Mouse (Mus musculus): ENCODE results near the gene Ahnak2. TPM values are rescaled to one million over a fixed set of nuclear protein-coding genes. Genes with fewer than 3 reads are reported as not detected.

Ahnak2 gene
- polyA plus RNA-seq (2014; fragmentation: Illumina TruSeq; extraction: RNeasy Lipid Tissue Mini Kit (QIAGEN cat#74804); ENCODE audit: low read depth, low replicate concordance) = 10.2 TPM

DNA sequence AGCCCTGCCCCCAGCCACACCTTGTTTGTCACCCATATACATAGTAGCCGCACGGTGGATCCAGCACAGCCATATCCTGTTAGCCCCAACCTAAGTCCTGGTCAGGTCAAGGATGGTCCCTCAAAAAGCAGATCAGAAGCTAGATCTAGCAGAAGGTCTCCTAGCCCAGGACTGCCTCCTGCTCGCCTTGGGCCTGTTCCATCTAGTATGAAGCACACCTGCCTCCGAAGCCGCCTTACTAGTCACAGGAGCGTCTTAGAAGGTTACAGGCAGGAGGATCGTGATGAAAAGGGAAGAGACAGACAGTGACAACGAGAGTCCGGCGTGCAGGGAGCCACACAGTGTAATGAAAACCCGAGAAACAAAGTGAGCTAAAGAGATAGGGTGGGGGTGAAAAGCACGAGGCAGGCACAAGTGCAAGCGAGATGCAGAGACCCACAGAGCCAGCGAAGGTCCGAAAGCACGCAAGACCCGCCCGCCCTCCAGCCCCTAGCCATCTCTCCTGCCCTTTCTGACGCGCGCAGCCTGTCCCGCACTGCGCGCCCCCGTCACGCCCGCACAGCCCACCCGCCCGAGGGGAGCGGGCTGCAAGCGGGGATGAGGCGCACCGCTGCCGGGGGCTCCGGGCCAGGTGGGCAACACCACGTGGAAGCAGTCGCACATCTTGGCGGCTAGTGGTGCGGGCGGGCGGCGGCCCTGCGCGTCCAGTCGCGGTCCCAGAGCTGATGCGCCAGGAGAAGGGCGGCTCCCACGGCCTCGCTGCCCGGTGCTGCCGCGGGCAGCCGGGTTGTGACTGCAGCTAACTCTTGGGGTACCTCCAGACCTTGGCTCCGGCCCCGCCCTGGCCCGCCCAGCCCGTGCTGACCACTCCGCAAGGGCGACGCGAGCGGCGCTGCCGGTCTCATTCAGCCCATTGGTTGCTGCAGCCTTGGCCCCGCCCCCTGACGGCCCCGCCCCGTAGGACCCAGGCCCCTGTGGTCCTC, at the start of gene Ahnak2:
Gene Ahnak2 (minus strand): TSS at position 794 of the 983 bp plus-strand sequence.

DNA sequence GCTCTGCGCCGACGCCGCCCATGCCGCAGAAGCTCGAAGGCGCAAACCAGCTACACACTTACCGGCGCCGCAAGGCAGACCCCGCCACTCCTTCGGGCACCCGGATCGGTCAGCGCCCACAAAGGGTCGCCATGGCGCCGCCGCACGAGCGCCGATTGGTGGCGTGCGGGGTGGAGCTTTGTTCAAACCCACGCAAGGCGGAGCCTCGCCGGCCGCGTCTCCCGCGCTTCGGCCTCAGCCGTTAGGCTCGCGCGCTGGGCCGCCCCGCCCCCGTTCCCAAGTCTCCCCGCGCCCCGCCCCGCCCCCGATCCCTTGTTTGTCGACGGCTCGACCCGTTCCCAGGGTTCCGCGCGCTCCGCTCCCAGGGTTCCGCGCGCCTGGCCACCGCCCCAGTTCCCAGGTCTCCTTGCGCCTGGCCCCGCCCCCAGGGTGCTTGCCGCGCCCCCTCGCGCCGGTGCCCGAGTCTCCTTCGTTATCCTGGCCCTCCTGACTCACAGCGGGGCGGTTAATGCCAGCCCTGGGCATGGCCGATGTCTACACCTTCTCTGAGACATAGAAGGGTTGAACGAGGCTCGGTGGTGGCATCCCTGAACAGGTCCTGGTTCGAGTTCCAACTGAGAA, 26.9 kb upstream of the Ahnak2 start, which contains the start of gene Cdca4:
Gene Cdca4 (minus strand): TSS at position 180 of the 621 bp plus-strand sequence.

DNA sequence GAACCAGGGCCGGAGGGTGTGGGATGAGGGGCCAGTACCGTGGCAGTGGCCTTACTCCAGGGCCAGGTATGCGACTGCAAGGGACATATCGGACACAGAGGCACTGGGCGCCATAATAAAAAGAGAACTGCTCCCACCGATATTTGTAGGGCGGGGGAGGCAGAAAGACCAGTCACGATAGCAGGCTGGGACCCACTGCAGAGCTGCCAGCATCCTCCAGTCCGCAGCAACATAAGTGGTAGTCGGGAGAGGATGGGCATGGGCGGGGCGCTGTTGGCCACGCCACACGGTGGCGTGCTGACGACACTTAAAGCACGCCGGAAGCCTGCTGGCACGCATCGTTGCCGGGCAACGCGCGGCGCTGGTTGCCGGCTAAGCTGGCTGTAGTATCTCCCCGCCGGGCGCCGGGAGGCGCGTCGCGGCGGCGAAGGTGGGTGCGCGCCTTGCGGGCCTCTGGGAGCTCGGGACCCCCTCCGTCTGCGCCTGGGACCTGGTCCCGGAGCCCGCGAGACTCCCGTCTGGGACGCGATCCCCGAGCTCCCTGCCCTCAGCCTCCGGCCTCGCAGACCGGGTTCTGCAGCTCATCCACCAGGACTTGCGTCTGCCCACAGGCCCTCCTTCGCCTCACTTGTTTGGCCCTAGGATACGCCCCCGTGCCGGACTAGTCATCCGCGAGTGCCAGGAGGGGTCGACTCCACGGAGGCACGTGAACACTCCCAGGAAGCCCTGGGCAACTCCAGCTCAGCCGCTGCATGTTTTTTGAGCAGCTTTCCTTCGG, 6.3 kb upstream of the Ahnak2 start, which contains the start of gene Clba1:
Gene Clba1 (plus strand): TSS at position 351 of the 778 bp plus-strand sequence.

DNA sequence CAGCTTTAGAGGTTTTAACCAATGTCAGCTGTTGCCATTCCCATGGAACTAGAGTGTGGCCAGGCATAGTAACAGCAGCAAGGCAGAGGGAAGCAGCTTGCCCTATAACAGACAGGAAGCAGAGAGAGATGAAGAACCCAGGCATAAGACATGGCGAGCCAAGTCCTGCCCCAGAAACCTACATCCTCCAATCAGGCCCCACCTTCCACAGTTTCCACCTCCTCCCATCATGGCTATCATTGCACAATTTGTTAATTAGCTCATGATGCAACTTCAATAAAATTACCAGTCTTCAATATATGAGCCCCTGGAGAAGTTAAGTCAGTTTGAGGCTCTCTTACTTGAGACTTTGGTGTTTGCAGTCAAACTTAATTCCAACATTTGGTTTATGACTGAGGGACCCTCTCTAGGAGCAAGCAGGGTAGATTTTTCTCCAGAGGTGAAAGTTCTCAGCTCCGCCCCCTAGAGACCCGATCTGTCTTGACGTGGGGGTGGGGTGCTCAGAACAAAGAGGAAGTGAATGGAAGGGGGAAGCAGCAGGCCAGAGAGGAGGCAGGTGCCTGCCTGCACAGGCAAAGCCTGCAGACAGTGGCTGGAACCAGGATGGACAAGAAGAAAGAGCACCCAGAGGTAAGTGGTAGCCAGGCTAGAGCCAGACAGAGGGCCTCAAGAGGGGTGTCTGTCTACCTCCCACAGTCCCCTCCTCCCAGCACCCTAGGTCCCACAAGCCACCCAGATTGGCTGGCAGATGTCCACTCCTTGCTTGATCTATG, 42.1 kb downstream of the Ahnak2 start, which contains the start of gene Pld4:
Gene Pld4 (plus strand): TSS at position 502 of the 773 bp plus-strand sequence.

Other genes starting within 250 kb of the Ahnak2 start
- gene Inf2, start 213.9 kb downstream of the Ahnak2 start, polyA plus RNA-seq (2014; fragmentation: Illumina TruSeq; extraction: RNeasy Lipid Tissue Mini Kit (QIAGEN cat#74804); ENCODE audit: low read depth, low replicate concordance) = 15.4 TPM
- 119 TPM for gene Adssl1, start 182.6 kb downstream of the Ahnak2 start, polyA plus RNA-seq (2014; fragmentation: Illumina TruSeq; extraction: RNeasy Lipid Tissue Mini Kit (QIAGEN cat#74804); ENCODE audit: low read depth, low replicate concordance)
- gene Siva1, start 158.0 kb downstream of the Ahnak2 start, polyA plus RNA-seq (2014; fragmentation: Illumina TruSeq; extraction: RNeasy Lipid Tissue Mini Kit (QIAGEN cat#74804); ENCODE audit: low read depth, low replicate concordance) = 35.2 TPM
- 155 TPM for gene Akt1, start 127.8 kb downstream of the Ahnak2 start, polyA plus RNA-seq (2014; fragmentation: Illumina TruSeq; extraction: RNeasy Lipid Tissue Mini Kit (QIAGEN cat#74804); ENCODE audit: low read depth, low replicate concordance)
- gene Zbtb42, start 123.8 kb downstream of the Ahnak2 start, polyA plus RNA-seq (2014; fragmentation: Illumina TruSeq; extraction: RNeasy Lipid Tissue Mini Kit (QIAGEN cat#74804); ENCODE audit: low read depth, low replicate concordance) = 4.8 TPM
- 9.3 TPM for gene Cep170b, start 82.2 kb downstream of the Ahnak2 start, polyA plus RNA-seq (2014; fragmentation: Illumina TruSeq; extraction: RNeasy Lipid Tissue Mini Kit (QIAGEN cat#74804); ENCODE audit: low read depth, low replicate concordance)
- gene Pld4, start 42.0 kb downstream of the Ahnak2 start, polyA plus RNA-seq (2014; fragmentation: Illumina TruSeq; extraction: RNeasy Lipid Tissue Mini Kit (QIAGEN cat#74804); ENCODE audit: low read depth, low replicate concordance) = 8.3 TPM
- gene Clba1, start 6.3 kb upstream of the Ahnak2 start, polyA plus RNA-seq (2014; fragmentation: Illumina TruSeq; extraction: RNeasy Lipid Tissue Mini Kit (QIAGEN cat#74804); ENCODE audit: low read depth, low replicate concordance) = 2.9 TPM
- gene Cdca4, start 26.8 kb upstream of the Ahnak2 start, polyA plus RNA-seq (2014; fragmentation: Illumina TruSeq; extraction: RNeasy Lipid Tissue Mini Kit (QIAGEN cat#74804); ENCODE audit: low read depth, low replicate concordance) = 6.0 TPM
- 0.47 TPM for gene Gpr132, start 65.6 kb upstream of the Ahnak2 start, polyA plus RNA-seq (2014; fragmentation: Illumina TruSeq; extraction: RNeasy Lipid Tissue Mini Kit (QIAGEN cat#74804); ENCODE audit: low read depth, low replicate concordance)
- 19.3 TPM for gene Jag2, start 127.1 kb upstream of the Ahnak2 start, polyA plus RNA-seq (2014; fragmentation: Illumina TruSeq; extraction: RNeasy Lipid Tissue Mini Kit (QIAGEN cat#74804); ENCODE audit: low read depth, low replicate concordance)
- 9.4 TPM for gene Nudt14, start 139.5 kb upstream of the Ahnak2 start, polyA plus RNA-seq (2014; fragmentation: Illumina TruSeq; extraction: RNeasy Lipid Tissue Mini Kit (QIAGEN cat#74804); ENCODE audit: low read depth, low replicate concordance)
- 21.7 TPM for gene Btbd6, start 173.8 kb upstream of the Ahnak2 start, polyA plus RNA-seq (2014; fragmentation: Illumina TruSeq; extraction: RNeasy Lipid Tissue Mini Kit (QIAGEN cat#74804); ENCODE audit: low read depth, low replicate concordance)
- 27.8 TPM for gene Brf1, start 198.0 kb upstream of the Ahnak2 start, polyA plus RNA-seq (2014; fragmentation: Illumina TruSeq; extraction: RNeasy Lipid Tissue Mini Kit (QIAGEN cat#74804); ENCODE audit: low read depth, low replicate concordance)
- 33.8 TPM for gene Pacs2, start 211.9 kb upstream of the Ahnak2 start, polyA plus RNA-seq (2014; fragmentation: Illumina TruSeq; extraction: RNeasy Lipid Tissue Mini Kit (QIAGEN cat#74804); ENCODE audit: low read depth, low replicate concordance)

All from heart, adult 10 weeks (tissue).